Mouse (Mus musculus): ENCODE measurements at regions not wholly inside any gene's neighbourhood (a gene's known extent, or its start where the extent isn't known, plus 50 kb on each side); places are given as distances from the start of the nearest gene placed in this dataset.

DNA sequence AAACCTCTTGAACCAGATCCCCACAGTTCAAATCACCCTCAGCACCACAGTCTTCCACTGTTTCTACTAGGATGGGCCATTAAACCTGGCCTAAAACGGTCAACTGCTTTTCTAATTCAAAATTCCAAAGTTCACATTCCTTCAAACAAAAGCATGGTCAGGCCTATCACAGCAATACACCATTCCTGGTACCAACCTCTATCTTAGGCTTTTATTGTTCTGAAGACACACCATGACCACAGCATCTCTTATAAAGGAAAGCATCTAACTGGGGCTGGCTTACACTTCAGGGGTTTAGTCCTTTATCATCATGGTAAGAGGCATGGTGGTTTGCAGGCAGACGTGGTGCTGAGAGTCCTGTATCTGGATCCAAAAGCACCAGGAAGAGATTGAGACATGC lies 560.4 kb upstream of the Adam5 start:
- DNase-seq (ENCODE audit: low read depth in 1 of 2, low spot score in 2 of 2): no peak

DNA sequence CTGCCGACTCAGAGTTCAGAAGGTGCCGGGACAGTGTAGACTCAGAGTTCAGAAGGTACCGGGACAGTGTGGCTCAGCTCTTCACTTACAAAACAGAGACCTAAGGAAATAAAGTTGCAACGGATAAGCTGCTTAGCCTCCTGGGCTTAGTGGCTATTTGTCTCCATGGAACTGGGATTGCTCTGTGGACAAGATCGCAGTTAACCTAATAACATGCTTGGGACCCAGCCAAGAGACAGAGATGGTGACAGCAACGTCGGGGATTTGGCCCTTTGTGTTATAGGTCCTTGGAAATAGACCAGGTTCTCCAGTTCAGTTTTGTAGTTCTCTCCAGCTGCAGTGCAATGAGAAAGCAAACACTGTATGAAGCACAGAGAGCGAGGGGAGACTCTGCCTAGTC lies 549.1 kb upstream of the Adam5 start:
- WGBS: 83% methylated on average over 8 of the region's 8 CpGs
- Histone ChIP-seq H3K4me1 (ENCODE audit: control insufficient read depth, insufficient read depth, insufficient read length) (no peaks in the 10 kb centered on the region), H3K27me3 (ENCODE audit: control insufficient read depth, insufficient read depth, low read length) (no peaks in the 10 kb centered on the region), H3K36me3 (ENCODE audit: control insufficient read depth, insufficient read depth, low read length) (no peaks in the 10 kb centered on the region), H3K4me3 (ENCODE audit: extremely low read depth, insufficient read depth, insufficient read length) (no peak overlapping the region), H3K27ac (ENCODE audit: insufficient read depth, low read length) (no peak overlapping the region)
- no peak for DNase-seq (ENCODE audit: low read depth in 1 of 2, low spot score in 2 of 2)
- TF ChIP-seq CTCF (IDR thresholded peaks at IDR 0.05; ENCODE audit: extremely low read depth, insufficient read depth, insufficient read length, insufficient replicate concordance): no peak
- TF ChIP-seq POLR2A (IDR thresholded peaks at IDR 0.05; ENCODE audit: low read depth, low read length): no peak

More for the DNA sequence above, 560.4 kb upstream of the Adam5 start:
- Histone ChIP-seq H3K4me1 (ENCODE audit: control insufficient read depth, insufficient read depth, insufficient read length) (no peaks in the 10 kb centered on the region), H3K36me3 (ENCODE audit: control insufficient read depth, insufficient read depth, low read length) (no peaks in the 10 kb centered on the region), H3K4me3 (ENCODE audit: extremely low read depth, insufficient read depth, insufficient read length) (no peak overlapping the region), H3K27ac (ENCODE audit: insufficient read depth, low read length) (no peak overlapping the region), H3K27me3 (ENCODE audit: control insufficient read depth, insufficient read depth, low read length) (no peaks in the 10 kb centered on the region)
- TF ChIP-seq POLR2A (IDR thresholded peaks at IDR 0.05; ENCODE audit: low read depth, low read length) (no peak), CTCF (IDR thresholded peaks at IDR 0.05; ENCODE audit: extremely low read depth, insufficient read depth, insufficient read length, insufficient replicate concordance) (no peak)
- 86% methylated on average over 2 of the region's 2 CpGs for WGBS

DNA sequence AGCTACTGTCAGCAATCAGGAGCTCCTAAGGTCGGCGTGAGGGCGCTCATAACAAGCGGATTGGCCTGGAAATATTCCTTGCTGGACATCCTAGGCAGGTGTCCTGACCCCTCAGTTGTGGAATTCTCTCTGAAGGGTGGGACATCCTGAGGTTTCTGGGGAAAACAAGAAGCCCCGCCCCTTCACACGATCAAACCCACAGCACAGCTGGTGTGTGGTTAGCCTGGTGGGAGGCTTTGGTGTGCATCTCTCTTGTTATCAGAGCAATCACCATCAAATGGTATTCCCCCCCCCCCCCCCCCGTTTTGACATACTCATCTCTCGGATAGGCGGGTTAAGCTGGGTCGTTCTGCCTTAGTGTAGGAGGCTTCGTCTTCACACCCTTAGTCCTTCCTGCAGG lies 546.8 kb upstream of the Adam5 start:
- DNase-seq (ENCODE audit: low read depth in 1 of 2, low spot score in 2 of 2): no peak
- no peaks in the 10 kb centered on the region for H3K27me3 ChIP-seq (ENCODE audit: control insufficient read depth, insufficient read depth, low read length)
- no peak overlapping the region for H3K4me3 ChIP-seq (ENCODE audit: extremely low read depth, insufficient read depth, insufficient read length)
- WGBS: 55% methylated on average over 11 of the region's 11 CpGs
- no peaks in the 10 kb centered on the region for H3K4me1 ChIP-seq (ENCODE audit: control insufficient read depth, insufficient read depth, insufficient read length)
- H3K36me3 ChIP-seq (ENCODE audit: control insufficient read depth, insufficient read depth, low read length): no peaks in the 10 kb centered on the region
- TF ChIP-seq POLR2A (IDR thresholded peaks at IDR 0.05; ENCODE audit: low read depth, low read length): no peak
- TF ChIP-seq CTCF (IDR thresholded peaks at IDR 0.05; ENCODE audit: extremely low read depth, insufficient read depth, insufficient read length, insufficient replicate concordance): no peak
- no peak overlapping the region for H3K27ac ChIP-seq (ENCODE audit: insufficient read depth, low read length)

DNA sequence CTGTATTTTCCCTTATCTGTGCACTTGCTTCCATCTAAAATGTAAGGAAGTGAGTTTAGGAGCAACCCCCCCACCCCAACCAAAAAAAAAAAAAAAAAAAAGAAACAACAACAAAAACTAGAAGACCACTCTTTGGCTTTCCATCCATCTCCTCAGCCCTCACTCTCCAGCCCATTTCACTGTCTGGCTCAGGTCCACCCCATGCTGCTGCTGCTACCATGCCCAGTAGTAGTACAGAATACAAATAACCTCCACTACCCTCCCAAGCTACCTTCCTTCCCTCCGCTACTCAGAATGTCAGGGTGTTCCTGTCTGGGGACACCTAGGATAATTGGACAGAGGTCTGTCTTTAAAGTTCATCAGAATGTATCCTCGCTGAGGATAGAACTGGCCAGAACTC lies 545.2 kb upstream of the Adam5 start:
- TF ChIP-seq CTCF (IDR thresholded peaks at IDR 0.05; ENCODE audit: extremely low read depth, insufficient read depth, insufficient read length, insufficient replicate concordance): no peak
- TF ChIP-seq POLR2A (IDR thresholded peaks at IDR 0.05; ENCODE audit: low read depth, low read length): no peak
- no peak overlapping the region for H3K4me3 ChIP-seq (ENCODE audit: extremely low read depth, insufficient read depth, insufficient read length)
- WGBS: 88% methylated on average over 2 of the region's 2 CpGs
- no peaks in the 10 kb centered on the region for H3K36me3 ChIP-seq (ENCODE audit: control insufficient read depth, insufficient read depth, low read length)
- H3K27me3 ChIP-seq (ENCODE audit: control insufficient read depth, insufficient read depth, low read length): no peaks in the 10 kb centered on the region
- H3K27ac ChIP-seq (ENCODE audit: insufficient read depth, low read length): no peak overlapping the region
- DNase-seq (ENCODE audit: low read depth in 1 of 2, low spot score in 2 of 2): no peak
- no peaks in the 10 kb centered on the region for H3K4me1 ChIP-seq (ENCODE audit: control insufficient read depth, insufficient read depth, insufficient read length)

DNA sequence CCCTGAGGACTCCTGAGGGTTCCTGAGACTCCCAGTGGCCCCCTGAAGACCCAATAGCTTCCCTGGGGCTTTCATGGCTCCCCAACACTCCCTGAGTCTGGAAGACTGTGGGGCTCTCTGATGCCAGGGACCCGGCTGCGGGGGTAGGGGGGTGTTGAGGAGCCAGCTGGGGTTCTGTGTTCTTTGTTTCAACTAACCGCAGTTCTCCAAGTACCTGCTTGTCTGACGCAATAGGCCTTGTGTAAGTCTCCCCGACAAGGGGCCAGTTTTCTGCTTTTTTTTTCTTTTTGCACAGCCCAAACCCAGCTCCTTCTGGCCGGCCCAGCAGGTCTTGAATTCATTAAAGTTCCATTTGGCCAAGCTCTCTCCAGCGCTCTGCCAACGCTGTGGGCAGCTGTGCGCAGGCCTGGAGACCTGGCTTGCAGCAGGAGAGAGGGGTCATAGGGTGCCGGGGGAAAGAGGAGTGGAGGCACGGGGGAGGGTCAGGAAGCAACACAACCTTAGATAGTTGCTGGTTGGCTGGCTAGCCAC lies 544.5 kb upstream of the Adam5 start:
- no peak for DNase-seq (ENCODE audit: low read depth in 1 of 2, low spot score in 2 of 2)
- Histone ChIP-seq H3K4me1 (ENCODE audit: control insufficient read depth, insufficient read depth, insufficient read length) (no peaks in the 10 kb centered on the region), H3K27me3 (ENCODE audit: control insufficient read depth, insufficient read depth, low read length) (no peaks in the 10 kb centered on the region), H3K27ac (ENCODE audit: insufficient read depth, low read length) (no peak overlapping the region), H3K36me3 (ENCODE audit: control insufficient read depth, insufficient read depth, low read length) (no peaks in the 10 kb centered on the region), H3K4me3 (ENCODE audit: extremely low read depth, insufficient read depth, insufficient read length) (no peak overlapping the region)
- TF ChIP-seq POLR2A (IDR thresholded peaks at IDR 0.05; ENCODE audit: low read depth, low read length): no peak
- TF ChIP-seq CTCF (IDR thresholded peaks at IDR 0.05; ENCODE audit: extremely low read depth, insufficient read depth, insufficient read length, insufficient replicate concordance): no peak
- WGBS: 48% methylated on average over 11 of the region's 11 CpGs

DNA sequence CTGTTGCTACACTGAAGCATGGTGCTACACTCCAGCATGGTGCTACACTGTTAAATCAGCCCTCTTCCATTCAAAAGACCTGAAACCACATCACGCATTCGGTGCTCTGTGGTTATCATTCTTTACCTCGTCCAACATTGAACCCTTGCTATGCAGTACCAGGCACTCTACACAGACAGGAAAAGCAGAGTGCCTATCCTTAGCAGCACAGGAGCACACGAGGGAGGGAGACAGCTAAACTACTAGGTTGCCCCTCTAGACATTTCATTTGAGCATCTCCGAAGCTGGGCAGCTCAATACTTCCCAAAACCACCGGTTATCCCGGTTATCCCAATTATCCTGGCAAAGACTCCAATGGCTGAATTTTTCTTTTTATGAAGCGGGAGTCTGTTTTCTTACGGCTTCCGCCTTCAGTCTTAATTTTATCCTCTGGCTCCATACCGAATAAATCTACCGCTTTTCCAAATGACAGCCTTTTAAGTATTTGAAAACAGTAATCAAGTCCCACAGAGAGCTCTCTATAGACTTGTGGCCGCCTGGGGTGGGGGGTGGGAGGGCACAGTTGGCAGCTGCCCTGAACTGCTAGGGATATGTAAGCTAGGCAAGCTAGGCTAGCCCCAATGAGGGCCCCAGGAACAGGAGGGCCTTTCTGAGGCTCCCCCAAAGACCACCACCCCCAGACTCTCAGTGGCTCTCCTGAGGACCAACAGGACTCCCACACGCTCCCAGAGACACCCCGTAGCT lies 543.8 kb upstream of the Adam5 start:
- H3K4me3 ChIP-seq (ENCODE audit: extremely low read depth, insufficient read depth, insufficient read length): no peak overlapping the region
- H3K27me3 ChIP-seq (ENCODE audit: control insufficient read depth, insufficient read depth, low read length): no peaks in the 10 kb centered on the region
- DNase-seq (ENCODE audit: low read depth in 1 of 2, low spot score in 2 of 2): no peak
- no peaks in the 10 kb centered on the region for H3K4me1 ChIP-seq (ENCODE audit: control insufficient read depth, insufficient read depth, insufficient read length)
- WGBS: 76% methylated on average over 15 of the region's 15 CpGs
- H3K36me3 ChIP-seq (ENCODE audit: control insufficient read depth, insufficient read depth, low read length): no peaks in the 10 kb centered on the region
- TF ChIP-seq CTCF (IDR thresholded peaks at IDR 0.05; ENCODE audit: extremely low read depth, insufficient read depth, insufficient read length, insufficient replicate concordance) (no peak), POLR2A (IDR thresholded peaks at IDR 0.05; ENCODE audit: low read depth, low read length) (no peak)
- H3K27ac ChIP-seq (ENCODE audit: insufficient read depth, low read length): no peak overlapping the region

DNA sequence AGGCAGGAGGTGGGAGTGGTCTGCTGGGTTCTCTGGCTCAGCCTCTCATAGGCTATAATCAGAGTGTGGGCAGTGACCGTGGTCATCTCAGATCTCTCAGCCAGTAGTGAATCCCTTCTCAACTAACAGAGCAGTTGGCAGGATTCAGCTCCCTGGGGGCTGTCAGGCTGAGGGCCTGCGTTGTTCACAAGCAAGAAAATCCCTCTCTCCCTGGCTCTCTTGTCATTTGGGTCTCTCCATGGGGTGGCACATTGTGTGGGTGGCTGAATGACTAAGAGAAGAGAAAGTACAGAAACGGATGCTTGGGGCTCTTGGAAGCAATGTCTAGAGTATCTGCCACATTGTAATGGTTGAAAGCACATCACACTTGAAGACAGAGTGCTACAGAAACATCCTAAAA lies 542.0 kb upstream of the Adam5 start:
- Histone ChIP-seq H3K27me3 (ENCODE audit: control insufficient read depth, insufficient read depth, low read length) (no peaks in the 10 kb centered on the region), H3K4me1 (ENCODE audit: control insufficient read depth, insufficient read depth, insufficient read length) (no peaks in the 10 kb centered on the region), H3K4me3 (ENCODE audit: extremely low read depth, insufficient read depth, insufficient read length) (no peak overlapping the region), H3K36me3 (ENCODE audit: control insufficient read depth, insufficient read depth, low read length) (no peaks in the 10 kb centered on the region), H3K27ac (ENCODE audit: insufficient read depth, low read length) (no peak overlapping the region)
- no peak for DNase-seq (ENCODE audit: low read depth in 1 of 2, low spot score in 2 of 2)
- no peak for TF ChIP-seq POLR2A (IDR thresholded peaks at IDR 0.05; ENCODE audit: low read depth, low read length)
- no peak for TF ChIP-seq CTCF (IDR thresholded peaks at IDR 0.05; ENCODE audit: extremely low read depth, insufficient read depth, insufficient read length, insufficient replicate concordance)
- 83% methylated on average over 3 of the region's 3 CpGs for WGBS
